Mouse (Mus musculus): ENCODE data around the gene Atp8a2. TPM values are rescaled to one million over a fixed set of nuclear protein-coding genes. Genes with fewer than 3 reads are reported as not detected.

Atp8a2 gene
- polyA plus RNA-seq, 1 experiment from 2014 or later: 46.8 TPM

DNA sequence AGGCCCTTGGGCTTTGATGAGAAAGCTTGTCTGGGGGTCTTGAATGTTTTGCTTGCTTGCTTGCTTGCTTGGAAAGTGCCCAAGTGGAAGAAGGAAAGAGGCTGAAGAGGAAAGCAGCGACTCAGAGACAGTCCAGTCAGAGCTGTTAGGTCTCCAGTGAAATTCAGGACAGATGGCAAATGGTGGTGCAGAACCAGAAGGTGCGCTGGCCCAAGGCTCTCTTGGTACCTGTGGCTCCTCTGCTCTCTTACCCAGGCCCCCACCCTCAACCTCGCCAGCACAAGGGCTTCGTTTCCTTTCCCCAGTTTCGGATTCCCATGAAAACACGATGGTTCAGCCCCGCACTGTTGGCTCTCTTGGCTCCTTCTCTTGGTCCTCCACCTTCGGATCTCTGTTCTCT is 304.9 kb downstream of the Atp8a2 start:
- Histone ChIP-seq H3K27ac (replicated peaks) (no peak overlapping the region), H3K4me1 (peaks cover 9% of the 10 kb centered on the region), H3K4me2 (no peak overlapping the region), H3K4me3 (replicated peaks) (no peak overlapping the region), H3K27me3 (replicated peaks) (no peaks in the 10 kb centered on the region), H3K9me3 (replicated peaks) (no peaks in the 10 kb centered on the region), H3K36me3 (no peaks in the 10 kb centered on the region), H3K9ac (replicated peaks) (no peak overlapping the region)
- ATAC-seq (ENCODE audit: low FRiP score): no peak
- WGBS: 91% methylated on average over 8 of the region's 8 CpGs

DNA sequence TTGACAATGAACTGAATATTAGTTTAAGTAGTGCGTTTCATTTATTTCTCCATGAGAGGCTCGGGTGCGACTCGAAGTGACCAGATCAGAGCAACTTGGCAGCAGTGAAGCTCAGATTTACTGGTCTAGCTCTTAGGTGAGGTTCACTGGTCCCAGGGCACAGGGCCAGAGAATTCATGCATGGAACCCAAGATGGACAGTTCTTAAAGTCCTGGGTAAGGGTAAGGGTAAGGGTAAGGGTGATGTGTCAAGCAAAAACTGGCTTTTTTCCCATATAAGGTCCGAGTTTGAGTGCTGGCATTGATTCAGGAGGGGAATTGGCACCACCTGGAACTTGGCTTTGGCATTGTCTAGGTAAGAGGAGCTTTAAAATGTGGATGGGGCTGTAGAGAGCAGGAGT is 305.5 kb downstream of the Atp8a2 start:
- no peaks in the 10 kb centered on the region for H3K27me3 ChIP-seq (replicated peaks)
- peaks cover 12% of the 10 kb centered on the region for H3K4me1 ChIP-seq
- H3K4me2 ChIP-seq: no peak overlapping the region
- 84% methylated on average over 5 of the region's 5 CpGs for WGBS
- no peak for ATAC-seq (ENCODE audit: low FRiP score)
- no peaks in the 10 kb centered on the region for H3K9me3 ChIP-seq (replicated peaks)
- H3K36me3 ChIP-seq: no peaks in the 10 kb centered on the region
- H3K9ac ChIP-seq (replicated peaks): no peak overlapping the region
- no peak overlapping the region for H3K4me3 ChIP-seq (replicated peaks)
- no peak overlapping the region for H3K27ac ChIP-seq (replicated peaks)

DNA sequence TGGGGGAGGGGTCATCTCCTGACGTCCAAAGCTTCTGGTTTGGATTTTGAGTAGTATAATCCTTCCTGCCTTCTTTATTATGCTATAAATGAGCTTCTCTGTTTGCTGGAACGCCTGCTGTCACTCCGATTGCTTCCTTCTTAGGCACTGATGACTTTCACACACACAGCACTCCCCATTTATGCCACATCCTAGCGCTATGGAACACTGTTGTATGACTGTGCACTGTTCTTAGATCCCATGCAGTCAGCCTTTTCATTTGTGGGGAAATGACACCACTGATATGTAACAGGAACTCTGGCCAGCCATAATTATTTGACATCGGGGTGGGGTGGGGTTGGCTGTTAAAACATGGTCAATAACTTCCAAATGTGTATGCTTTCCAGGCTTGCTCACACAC is 306.2 kb downstream of the Atp8a2 start:
- no peak overlapping the region for H3K27ac ChIP-seq (replicated peaks)
- no peak overlapping the region for H3K4me2 ChIP-seq
- H3K4me1 ChIP-seq: peaks cover 12% of the 10 kb centered on the region
- H3K36me3 ChIP-seq: no peaks in the 10 kb centered on the region
- ATAC-seq (ENCODE audit: low FRiP score): peak; percentile 33; the same call in 1 of the 2 replicates
- no peaks in the 10 kb centered on the region for H3K9me3 ChIP-seq (replicated peaks)
- 57% methylated on average over 5 of the region's 5 CpGs for WGBS
- no peaks in the 10 kb centered on the region for H3K27me3 ChIP-seq (replicated peaks)
- H3K9ac ChIP-seq (replicated peaks): no peak overlapping the region
- H3K4me3 ChIP-seq (replicated peaks): no peak overlapping the region

- Histone ChIP-seq H3K4me3 (replicated peaks) (no peak overlapping the region), H3K36me3 (no peaks in the 10 kb centered on the region), H3K9me3 (replicated peaks) (no peaks in the 10 kb centered on the region), H3K9ac (replicated peaks) (no peak overlapping the region), H3K4me2 (no peak overlapping the region), H3K27ac (replicated peaks) (no peak overlapping the region), H3K27me3 (replicated peaks) (no peaks in the 10 kb centered on the region), H3K4me1 (peaks cover 12% of the 10 kb centered on the region)
- no peak for ATAC-seq (ENCODE audit: low FRiP score)
- 77% methylated on average over 7 of the region's 7 CpGs for WGBS
Observed at GRCm38 (mm10) chr14:59890107-59890506, 306.9 kb downstream of the Atp8a2 start.

GRCm38 (mm10) chr14:59888446-59888845 is 308.5 kb downstream of the Atp8a2 start:
- no peak overlapping the region for H3K4me3 ChIP-seq (replicated peaks)
- 87% methylated on average over 1 of the region's 1 CpGs for WGBS
- no peak for ATAC-seq (ENCODE audit: low FRiP score)
- no peaks in the 10 kb centered on the region for H3K36me3 ChIP-seq
- no peak overlapping the region for H3K9ac ChIP-seq (replicated peaks)
- no peak overlapping the region for H3K4me2 ChIP-seq
- no peaks in the 10 kb centered on the region for H3K9me3 ChIP-seq (replicated peaks)
- H3K27ac ChIP-seq (replicated peaks): no peak overlapping the region
- H3K27me3 ChIP-seq (replicated peaks): no peaks in the 10 kb centered on the region
- peaks cover 12% of the 10 kb centered on the region for H3K4me1 ChIP-seq

- no peak overlapping the region for H3K4me2 ChIP-seq
- H3K36me3 ChIP-seq: no peaks in the 10 kb centered on the region
- H3K4me3 ChIP-seq (replicated peaks): no peak overlapping the region
- H3K9ac ChIP-seq (replicated peaks): no peak overlapping the region
- H3K27me3 ChIP-seq (replicated peaks): no peaks in the 10 kb centered on the region
- WGBS: 89% methylated on average over 6 of the region's 6 CpGs
- no peaks in the 10 kb centered on the region for H3K9me3 ChIP-seq (replicated peaks)
- no peak for ATAC-seq (ENCODE audit: low FRiP score)
- H3K4me1 ChIP-seq: peaks cover 12% of the 10 kb centered on the region
- no peak overlapping the region for H3K27ac ChIP-seq (replicated peaks)
Observed at GRCm38 (mm10) chr14:59888046-59888445, 308.9 kb downstream of the Atp8a2 start.

DNA sequence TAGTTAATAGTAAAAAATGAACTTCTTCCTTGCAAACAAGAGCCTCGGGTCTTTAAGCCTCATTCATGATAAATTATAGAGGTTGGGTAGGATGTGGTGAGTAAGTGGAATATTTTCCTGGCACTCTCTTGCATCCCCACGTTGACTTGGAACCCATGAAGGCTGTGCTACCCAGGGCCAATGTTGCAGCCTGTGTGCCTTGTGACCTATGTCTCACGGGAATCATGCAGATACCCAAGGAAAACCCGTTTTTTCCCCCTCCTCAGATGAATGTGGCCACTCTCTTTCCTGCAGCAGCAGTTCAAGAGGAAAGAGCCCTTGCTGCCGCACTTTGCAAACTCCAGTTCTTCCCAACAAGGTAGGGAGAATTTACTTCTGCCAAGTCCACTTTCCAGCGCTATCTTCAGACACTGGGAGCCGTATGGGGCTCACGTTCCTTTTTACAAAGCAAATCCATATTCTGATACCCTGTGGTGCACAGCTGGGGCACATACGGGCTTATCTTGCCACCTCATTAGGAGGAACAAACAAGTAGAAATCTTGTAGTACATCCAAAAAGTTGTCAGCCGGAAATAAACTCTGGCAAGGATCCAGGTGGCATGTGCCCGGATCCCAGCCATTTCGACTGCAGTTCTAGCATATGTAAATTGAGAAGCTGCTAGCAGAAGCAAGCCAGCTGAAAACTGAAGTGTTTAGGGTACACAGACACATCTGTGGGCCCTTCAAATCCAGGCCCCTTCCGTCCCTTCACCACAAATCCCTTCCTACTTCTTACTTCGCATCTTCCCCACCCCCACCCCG is 309.7 kb downstream of the Atp8a2 start:
- Histone ChIP-seq H3K36me3 (no peaks in the 10 kb centered on the region), H3K4me1 (peaks cover 12% of the 10 kb centered on the region), H3K27ac (replicated peaks) (0 out of 2 replicates have a peak overlapping the region, but pooled peaks have one; percentile 28), H3K9ac (replicated peaks) (no peak overlapping the region), H3K27me3 (replicated peaks) (no peaks in the 10 kb centered on the region), H3K4me3 (replicated peaks) (no peak overlapping the region), H3K4me2 (no peak overlapping the region), H3K9me3 (replicated peaks) (no peaks in the 10 kb centered on the region)
- ATAC-seq (ENCODE audit: low FRiP score): no peak
- WGBS: 54% methylated on average over 15 of the region's 15 CpGs

DNA sequence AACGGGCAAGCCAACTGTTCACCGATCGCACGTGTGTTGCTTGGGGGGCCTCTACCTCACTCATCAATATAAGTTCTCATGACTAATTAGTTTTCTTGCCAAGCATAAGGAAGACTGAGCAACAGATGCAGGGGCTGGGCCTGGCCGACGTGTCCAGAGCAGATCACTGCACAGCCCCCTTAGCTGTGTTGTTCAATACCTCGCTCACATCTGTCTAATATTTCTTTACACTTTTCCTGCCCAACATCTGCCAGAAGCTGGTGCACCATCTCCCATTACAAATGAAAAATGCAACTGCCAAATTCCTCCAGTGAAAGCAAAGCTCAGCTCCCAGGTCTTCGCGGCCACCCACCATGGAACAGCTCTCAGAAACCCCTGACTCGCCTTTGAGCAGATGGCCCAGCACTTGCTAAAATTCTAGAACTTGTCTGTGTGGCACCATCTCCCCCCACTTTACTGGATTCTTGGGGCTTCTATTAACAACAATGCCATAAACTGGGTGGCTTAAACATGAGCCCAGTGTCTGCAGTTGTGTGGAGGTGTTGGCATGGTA is 313.4 kb downstream of the Atp8a2 start:
- H3K36me3 ChIP-seq: no peaks in the 10 kb centered on the region
- peaks cover 12% of the 10 kb centered on the region for H3K4me1 ChIP-seq
- ATAC-seq (ENCODE audit: low FRiP score): no peak
- no peaks in the 10 kb centered on the region for H3K9me3 ChIP-seq (replicated peaks)
- no peak overlapping the region for H3K27ac ChIP-seq (replicated peaks)
- no peaks in the 10 kb centered on the region for H3K27me3 ChIP-seq (replicated peaks)
- no peak overlapping the region for H3K4me3 ChIP-seq (replicated peaks)
- no peak overlapping the region for H3K4me2 ChIP-seq
- no peak overlapping the region for H3K9ac ChIP-seq (replicated peaks)
- 86% methylated on average over 10 of the region's 10 CpGs for WGBS

GRCm38 (mm10) chr14:59880829-59881228 is 316.1 kb downstream of the Atp8a2 start:
- no peaks in the 10 kb centered on the region for H3K9me3 ChIP-seq (replicated peaks)
- no peak overlapping the region for H3K4me2 ChIP-seq
- no peaks in the 10 kb centered on the region for H3K27me3 ChIP-seq (replicated peaks)
- H3K9ac ChIP-seq (replicated peaks): no peak overlapping the region
- no peak overlapping the region for H3K4me3 ChIP-seq (replicated peaks)
- no peaks in the 10 kb centered on the region for H3K4me1 ChIP-seq
- H3K27ac ChIP-seq (replicated peaks): no peak overlapping the region
- H3K36me3 ChIP-seq: no peaks in the 10 kb centered on the region
- 89% methylated on average over 3 of the region's 3 CpGs for WGBS
- no peak for ATAC-seq (ENCODE audit: low FRiP score)

- Histone ChIP-seq H3K36me3 (no peaks in the 10 kb centered on the region), H3K4me3 (replicated peaks) (no peak overlapping the region), H3K27me3 (replicated peaks) (no peaks in the 10 kb centered on the region), H3K4me1 (no peaks in the 10 kb centered on the region), H3K9me3 (replicated peaks) (no peaks in the 10 kb centered on the region), H3K9ac (replicated peaks) (no peak overlapping the region), H3K27ac (replicated peaks) (no peak overlapping the region), H3K4me2 (no peak overlapping the region)
- no peak for ATAC-seq (ENCODE audit: low FRiP score)
- 75% methylated on average over 3 of the region's 3 CpGs for WGBS
Observed at GRCm38 (mm10) chr14:59878248-59878647, 318.7 kb downstream of the Atp8a2 start.

GRCm38 (mm10) chr14:59876525-59876924 is 320.5 kb downstream of the Atp8a2 start:
- Histone ChIP-seq H3K27ac (replicated peaks) (no peak overlapping the region), H3K36me3 (no peaks in the 10 kb centered on the region), H3K4me1 (no peaks in the 10 kb centered on the region), H3K9ac (replicated peaks) (no peak overlapping the region), H3K4me2 (no peak overlapping the region), H3K4me3 (replicated peaks) (no peak overlapping the region), H3K9me3 (replicated peaks) (no peaks in the 10 kb centered on the region), H3K27me3 (replicated peaks) (no peaks in the 10 kb centered on the region)
- no peak for ATAC-seq (ENCODE audit: low FRiP score)
- WGBS: 81% methylated on average over 2 of the region's 2 CpGs

DNA sequence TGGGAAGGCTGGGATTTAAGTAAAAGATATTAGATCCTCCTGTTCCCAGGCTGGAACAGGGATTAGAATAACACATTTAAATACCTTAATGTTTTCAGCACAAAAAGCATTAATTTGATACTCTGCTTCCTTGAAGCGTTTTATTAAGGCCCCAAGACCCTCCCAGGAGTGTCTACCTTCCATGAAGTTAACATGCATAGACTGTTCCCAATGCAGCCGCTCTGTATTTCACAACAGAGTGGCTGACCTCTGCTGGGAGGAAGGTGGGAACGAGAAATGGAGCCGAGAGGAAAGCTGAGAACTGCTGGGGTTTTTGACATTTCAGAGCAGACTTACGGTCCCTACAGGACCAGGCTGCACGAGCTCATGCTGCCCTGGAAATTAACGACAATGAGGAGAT is 328.6 kb downstream of the Atp8a2 start:
- H3K27me3 ChIP-seq (replicated peaks): no peaks in the 10 kb centered on the region
- peaks cover 4% of the 10 kb centered on the region; the same call in 1 of the 2 replicates for H3K9me3 ChIP-seq (replicated peaks)
- H3K27ac ChIP-seq (replicated peaks): 0 out of 2 replicates have a peak overlapping the region, but pooled peaks have one; percentile 28
- ATAC-seq (ENCODE audit: low FRiP score): peak; percentile 17; the same call in 1 of the 2 replicates
- H3K9ac ChIP-seq (replicated peaks): no peak overlapping the region
- no peak overlapping the region for H3K4me3 ChIP-seq (replicated peaks)
- WGBS: 56% methylated on average over 7 of the region's 7 CpGs
- peaks cover 7% of the 10 kb centered on the region; the same call in 1 of the 2 replicates for H3K4me1 ChIP-seq
- H3K36me3 ChIP-seq: no peaks in the 10 kb centered on the region
- no peak overlapping the region for H3K4me2 ChIP-seq
